Mouse (Mus musculus) MEL (cell line): ENCODE measurements around the gene Cdc25a.

Source experiments
- EP300 ChIP-seq, 2 experiments: IDR thresholded peaks; 2 replicates each; pipeline ENCODE4 v1.6.1; 2011; ENCODE audit warnings: improper control_type of control experiment in 2 of 2, low read length in 2 of 2, low read depth in 1 of 2, mild to moderate bottlenecking in 1 of 2
- ETS1 ChIP-seq: IDR thresholded peaks from 2 replicates; pipeline ENCODE4 v1.6.1; 2012; ENCODE audit warnings: low read depth, mild to moderate bottlenecking, inconsistent platforms, low read length, improper control_type of control experiment, moderate library complexity
- JUND ChIP-seq: IDR thresholded peaks from 2 replicates; pipeline ENCODE4 v1.6.1; 2011; ENCODE audit warnings: low read depth, mild to moderate bottlenecking, improper control_type of control experiment, low read length

DNA sequence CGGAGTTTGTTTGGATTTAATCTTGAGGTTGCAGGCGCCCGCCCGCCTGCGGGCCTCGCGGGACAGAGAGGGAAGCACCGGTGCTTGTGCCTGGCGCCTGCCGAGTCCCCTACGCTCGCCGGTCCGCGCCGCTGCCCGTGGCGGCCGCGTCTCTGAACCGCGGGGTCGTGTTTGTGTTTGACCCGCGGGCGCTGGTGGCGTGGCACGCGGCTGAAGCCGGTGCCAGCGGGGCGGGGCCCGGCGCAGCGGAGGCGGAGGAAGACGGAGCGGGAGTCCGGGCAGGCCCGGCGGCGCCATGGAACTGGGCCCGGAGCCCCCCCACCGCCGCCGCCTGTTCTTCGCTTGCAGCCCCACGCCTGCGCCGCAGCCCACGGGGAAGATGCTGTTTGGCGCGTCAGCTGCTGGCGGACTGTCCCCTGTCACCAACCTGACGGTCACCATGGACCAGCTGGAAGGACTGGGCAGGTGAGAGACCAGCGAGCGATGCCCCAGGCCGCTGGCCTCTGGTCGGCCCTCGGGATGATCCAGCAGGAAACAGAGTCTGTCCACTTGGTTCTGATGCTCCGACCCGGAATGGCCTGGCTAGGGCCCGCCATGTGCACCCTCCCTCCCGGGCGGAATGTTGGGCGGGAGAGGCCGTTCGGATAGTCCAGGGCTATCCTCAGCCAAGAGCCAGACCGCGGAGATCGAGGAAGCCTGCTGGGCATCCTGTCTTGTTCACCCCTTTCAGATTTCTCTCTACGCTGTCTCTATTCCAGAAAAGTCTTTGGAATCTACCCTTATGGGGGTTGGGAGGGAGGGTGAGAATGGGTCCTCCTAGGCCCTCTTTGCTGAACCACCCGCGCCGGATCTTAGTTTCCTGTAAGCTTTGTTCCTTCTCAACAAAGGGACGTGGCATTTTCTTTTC, 569 bp downstream of the Cdc25a start:
- TF ChIP-seq EP300 (IDR thresholded peaks at IDR 0.05; ENCODE audit: low read depth in 1 of 2, low read length in 2 of 2): no peak
- no peak for TF ChIP-seq JUND
- TF ChIP-seq ETS1: no peak
